Mouse (Mus musculus) gastrocnemius, postnatal 25 days (tissue): ENCODE results near the gene Rpap3. TPM values are rescaled to one million over a fixed set of nuclear protein-coding genes. Genes with fewer than 3 reads are reported as not detected.

Source experiments
- DNase-seq: peaks from one replicate; pipeline ENCODE4 v3.0.0; 2022
- long read RNA-seq, 2 experiments: library from polyadenylated mRNA; stranded (forward); transcript quantifications; one replicate each; pipeline ENCODE4 v2.0.0; 2021
- total RNA-seq, 2 experiments: library from RNA; stranded (reverse); gene quantifications; 1 replicate in 1 of 2; 2 replicates in 1 of 2; pipeline ENCODE4 v1.2.3; 2021

The Rpap3 gene
- 10 to 100 TPM in 1 of 2 experiments, 1 to 10 TPM in 1; 9.6 to 11.4 TPM for total RNA-seq
- long read RNA-seq, experiment 1, transcript Rpap3-201 (17 exons, 2,271 nt): major isoform, 17 of 20 reads
- long read RNA-seq, experiment 1, partial matches to known transcripts: 3 of 20 reads
- long read RNA-seq, experiment 1, other reads (novel, unspliced or antisense): 0 of 20 reads
- long read RNA-seq, experiment 2, transcript Rpap3-201 (17 exons, 2,271 nt): major isoform, 27 of 31 reads
- long read RNA-seq, experiment 2, partial matches to known transcripts: 0 of 31 reads
- long read RNA-seq, experiment 2, other reads (novel, unspliced or antisense): 4 of 31 reads

DNA sequence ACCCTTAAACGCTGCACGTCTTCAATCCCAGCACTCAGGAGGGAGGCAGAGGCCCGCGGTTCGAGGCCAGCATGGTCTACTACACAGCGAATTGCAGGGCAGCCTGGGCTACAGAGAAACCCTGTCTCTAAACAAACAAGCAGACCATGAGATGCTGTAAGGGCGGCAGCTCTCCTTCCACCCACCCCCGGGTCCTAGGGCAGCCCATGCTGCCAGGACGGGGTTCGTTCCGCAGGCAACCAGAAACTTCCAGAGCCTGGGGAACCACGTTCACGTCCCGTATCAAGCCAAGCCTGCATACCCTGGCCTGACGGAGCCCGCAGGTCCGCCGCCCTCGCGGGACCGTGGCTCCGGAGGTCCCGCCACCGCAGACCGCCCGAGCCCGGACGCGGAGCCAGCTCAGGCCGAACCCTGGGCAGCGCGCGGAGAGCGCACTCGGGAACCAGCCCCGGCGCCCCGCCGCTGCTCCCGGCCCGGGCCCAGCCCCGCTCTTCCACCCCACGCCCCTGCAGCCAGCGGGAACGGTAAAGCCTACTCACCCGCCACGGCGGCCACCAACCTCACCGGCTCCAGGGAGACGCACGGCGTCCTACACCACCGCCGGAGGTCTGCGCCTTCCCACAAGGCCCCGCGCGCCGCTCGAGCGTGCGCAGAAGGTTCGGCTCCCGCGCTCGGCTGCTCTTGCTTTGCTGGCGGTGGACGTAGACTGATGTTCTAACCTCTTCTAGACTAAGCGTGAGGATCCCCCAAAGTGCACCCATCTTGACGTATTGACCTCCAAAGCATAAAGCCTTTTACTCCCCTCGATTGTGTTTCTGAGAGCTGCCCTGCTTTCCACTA is at the start of gene Rpap3:
Gene Rpap3 (minus strand): TSS at position 615 of the 840 bp plus-strand sequence.
- peak; percentile 79 for DNase-seq

DNA sequence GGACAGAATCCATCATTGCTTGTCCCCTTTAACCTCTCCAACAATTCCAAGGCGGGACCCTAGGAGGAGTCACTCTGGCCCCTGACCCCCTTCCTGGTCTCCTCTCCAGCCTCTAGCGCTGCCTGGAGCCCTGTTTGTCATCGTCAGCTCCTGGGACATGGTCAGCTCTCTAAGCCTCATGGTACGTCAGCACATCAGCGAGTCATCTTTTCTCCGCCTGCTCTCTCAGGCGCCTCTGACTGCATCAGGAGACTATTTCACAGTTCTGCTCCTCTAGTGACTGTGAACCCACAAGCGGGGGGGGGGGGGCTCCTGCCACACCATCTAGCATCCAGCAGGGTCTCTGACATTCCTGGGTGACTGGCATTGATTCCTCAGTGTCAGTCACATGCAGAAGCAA is 49.7 kb upstream of the Rpap3 start:
- DNase-seq: no peak

DNA sequence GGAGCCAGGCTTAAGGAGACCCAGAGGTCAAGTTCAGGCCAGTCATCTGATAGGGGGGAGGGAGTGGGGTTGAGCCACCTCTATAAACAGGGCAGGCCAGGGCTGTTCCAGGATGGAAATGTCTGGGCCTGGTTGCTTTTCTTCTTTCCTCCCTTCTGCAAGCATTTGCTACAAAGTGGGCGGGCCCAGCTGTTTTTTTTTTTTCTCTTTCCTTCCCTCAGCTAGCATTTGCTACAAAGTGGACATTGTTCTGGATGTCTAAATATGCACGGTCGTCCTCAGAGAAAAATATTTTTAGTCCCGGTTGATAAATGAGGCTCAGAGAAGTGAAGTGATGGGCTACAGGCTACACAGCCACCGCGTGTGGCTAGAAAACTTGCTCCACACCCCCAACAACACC is 48.9 kb upstream of the Rpap3 start:
- no peak for DNase-seq

DNA sequence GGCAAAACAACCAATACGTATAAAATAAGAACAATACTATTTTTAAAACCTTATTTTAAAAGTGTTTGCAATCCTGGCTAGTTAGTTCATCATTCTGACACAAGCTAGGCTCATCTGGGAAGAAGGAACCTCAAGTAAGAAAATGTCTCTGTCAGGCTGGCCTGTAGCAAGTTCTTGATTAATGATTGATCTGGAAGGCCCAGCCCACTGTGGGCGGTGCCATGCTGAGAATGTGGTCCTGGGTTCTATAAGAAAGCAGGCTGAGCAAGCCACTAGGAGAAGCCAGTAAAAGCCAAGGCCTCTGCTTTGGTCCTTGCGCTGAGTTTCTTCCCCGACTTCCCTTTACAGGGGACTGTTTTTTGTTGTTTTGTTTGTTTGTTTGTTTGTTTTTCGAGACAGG is 46.9 kb upstream of the Rpap3 start:
- DNase-seq: no peak

DNA sequence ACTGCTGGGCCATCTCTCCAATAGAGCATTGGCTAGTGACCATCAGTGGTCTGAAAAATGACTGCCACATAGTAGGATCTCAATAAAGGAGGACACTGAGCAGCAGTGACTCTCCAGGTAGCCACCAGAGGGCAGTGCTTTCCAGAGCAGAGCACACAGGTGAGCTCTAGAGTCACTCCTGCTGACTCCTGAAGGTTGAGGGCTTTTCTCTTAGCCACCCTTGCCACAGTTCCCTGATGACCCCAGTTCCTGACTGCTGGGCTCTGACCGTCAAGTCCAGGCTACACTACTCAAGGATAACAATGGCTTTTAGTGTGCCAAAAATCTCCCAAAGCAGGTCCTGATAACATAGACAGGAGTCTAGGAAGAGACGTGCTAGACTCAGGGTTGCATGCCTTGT is 46.1 kb upstream of the Rpap3 start:
- no peak for DNase-seq

DNA sequence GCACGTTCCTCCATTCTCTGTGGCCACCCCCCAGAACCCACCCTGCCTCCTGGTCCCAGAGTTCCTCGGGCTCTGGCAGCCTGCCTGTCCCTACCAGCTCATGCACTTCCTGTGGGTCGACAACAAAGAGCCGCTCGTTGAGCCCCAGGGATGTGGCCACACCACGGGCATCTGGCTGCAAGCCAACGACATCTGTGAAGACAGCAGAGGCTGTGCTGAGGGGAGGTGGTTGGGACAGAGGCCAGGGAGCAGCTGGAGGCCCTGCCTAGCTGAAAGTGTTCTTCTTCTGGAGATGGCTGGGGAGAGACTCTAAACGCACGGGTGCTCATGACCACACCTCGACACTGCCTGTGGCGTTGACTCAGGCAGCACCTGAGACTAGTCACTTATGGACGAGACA is 45.1 kb upstream of the Rpap3 start:
- DNase-seq: peak; percentile 59

DNA sequence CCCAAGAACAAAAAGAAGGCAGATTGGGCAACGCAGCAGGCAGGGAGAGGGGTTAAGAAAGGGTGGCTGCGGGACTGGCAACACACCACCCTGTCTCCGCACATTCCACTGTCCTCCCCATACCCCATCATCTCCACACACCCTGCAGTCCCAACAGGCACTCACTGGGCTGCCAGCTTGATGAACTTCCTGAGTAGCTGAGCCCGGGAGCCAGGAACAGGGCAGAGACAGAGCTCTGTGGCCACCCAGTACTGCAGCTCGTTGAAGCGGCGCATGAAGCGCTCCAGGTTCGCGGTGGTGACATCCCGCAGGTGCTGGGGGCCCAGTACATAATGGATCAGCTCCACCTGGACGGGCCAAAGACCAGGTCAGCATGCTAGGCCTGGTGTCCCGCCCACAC is 44.2 kb upstream of the Rpap3 start:
- DNase-seq: no peak

DNA sequence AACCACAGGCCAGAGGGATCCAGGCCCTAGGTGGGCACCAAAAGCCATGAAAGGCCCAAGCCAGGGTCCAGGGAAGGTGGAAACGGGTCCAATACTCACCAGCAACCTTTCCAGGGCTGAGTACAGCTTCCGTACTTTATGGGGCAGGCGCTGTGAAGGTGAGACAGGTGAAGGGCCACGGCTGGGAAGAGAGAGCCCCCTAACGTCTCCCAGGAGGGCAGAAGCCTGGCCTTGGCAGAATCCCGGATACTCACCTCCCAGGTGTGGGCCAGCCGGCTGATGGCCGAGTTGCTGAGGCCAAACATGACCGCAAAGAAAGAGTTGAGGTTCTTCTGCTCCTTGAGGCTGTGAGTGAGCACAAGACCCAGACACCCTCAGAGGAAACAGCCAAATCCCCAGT is 43.8 kb upstream of the Rpap3 start:
- DNase-seq: no peak

DNA sequence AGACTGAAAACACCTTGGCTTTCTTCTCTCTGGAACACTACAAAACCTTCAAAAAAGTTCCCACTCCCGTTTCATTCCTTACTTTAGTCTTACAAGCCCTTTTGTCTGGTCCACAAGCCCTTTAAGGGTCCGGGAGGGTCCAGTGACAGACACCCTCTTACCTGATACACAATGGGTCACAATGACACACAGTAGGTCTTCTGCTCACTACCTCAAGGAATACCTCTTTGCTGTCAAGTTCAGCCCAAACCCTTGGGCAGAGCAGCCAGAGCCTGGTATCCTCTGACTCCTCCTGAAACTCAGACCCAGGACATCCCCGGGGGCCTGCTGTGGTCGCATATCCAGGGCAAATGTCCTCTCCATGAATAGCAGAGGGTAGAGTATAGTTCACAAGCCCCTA is 43.3 kb upstream of the Rpap3 start:
- no peak for DNase-seq

DNA sequence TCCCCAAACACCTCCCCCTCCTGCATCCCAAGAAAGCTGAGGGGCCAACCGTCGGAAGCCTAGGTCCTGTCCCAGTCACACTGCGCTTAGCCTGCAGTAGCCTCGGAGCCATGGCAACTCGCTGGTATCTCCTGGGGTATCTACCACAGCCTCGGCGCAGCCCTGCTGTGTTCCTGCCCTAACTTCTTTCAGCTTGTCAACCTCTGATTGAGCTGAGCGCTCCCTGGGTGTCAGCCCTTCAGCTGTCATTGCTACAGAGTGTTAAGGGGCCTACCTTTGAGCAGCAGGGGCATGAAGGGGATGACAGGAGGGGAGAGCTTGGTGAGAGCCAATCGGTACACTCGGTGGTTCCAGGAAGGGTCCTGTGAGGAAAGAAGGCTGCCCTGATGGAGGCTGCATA is 42.7 kb upstream of the Rpap3 start:
- peak; percentile 33 for DNase-seq

DNA sequence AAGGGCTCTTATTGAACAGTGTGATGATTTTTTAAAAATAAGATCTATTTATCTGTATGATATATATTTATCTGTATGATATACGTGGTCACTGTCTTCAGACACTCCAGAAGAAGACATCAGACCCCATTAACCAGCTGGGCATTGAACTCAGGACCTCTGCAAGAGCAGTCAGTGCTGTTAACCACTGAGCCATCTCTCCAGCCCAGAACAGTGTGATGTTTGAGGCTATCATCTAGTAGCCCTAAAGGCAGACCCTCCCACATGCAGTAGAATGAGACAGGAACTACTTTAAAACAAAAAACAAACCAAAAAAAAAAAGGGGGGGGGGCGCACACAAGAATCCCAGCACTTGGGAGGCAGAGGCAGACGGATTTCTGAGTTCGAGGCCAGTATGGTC is 41.9 kb upstream of the Rpap3 start:
- DNase-seq: no peak

DNA sequence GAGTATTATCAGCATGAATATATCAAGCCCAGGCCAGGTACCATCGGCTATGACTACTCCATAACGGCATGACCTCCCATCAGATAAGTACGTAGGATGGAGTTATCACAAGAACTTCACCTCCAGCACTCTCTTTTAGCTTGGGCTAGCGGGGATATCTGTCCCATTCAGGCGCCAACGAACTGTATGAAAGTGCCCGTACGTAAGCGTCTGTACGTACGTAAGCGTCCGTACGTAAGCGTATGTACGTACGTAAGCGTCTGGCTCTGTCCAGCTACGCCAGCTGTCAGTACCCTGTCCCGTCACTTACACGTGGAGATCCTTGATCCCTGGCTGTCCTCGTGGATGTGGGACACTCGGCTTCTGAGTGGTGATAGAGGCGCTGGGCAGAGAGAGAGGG is 41.1 kb upstream of the Rpap3 start:
- no peak for DNase-seq

DNA sequence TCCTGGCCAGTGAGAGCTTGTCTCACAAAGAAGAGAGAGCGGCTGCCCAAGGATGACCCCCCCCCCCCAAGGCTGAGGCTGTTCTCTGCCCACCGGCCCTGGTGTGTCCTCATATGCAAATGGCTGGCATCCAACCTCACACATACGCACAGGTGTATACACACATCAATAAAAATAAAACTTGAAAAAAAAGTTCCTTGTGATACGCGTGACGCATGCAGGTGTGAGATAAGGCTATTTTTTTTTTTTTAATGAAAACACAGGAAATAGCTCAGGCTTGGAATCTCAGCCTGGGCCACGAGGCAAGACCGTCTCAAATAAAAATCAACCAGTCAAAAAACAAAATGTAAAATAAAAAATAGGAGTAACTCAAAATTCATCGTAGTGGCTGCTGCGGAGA is 40.7 kb upstream of the Rpap3 start:
- DNase-seq: no peak

DNA sequence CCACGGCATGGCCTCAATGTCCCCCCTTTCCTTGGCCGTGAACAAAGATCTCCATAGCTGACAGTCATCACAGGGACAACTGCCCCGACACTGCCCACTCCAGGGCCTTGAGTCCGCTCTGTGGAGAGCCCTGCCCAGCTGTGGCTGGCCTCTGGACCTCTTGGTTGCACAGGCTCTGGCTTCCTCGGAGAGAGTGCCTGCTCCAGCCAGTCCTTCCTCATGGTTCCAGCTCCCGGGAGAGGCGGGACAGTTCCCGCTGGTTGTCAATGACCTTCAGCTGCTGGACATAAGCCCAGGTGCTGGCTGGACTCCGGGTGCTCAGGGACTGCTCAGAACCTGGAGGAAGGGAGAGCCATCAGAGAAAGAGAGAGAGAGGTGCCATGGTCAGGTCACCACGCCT is 39.7 kb upstream of the Rpap3 start:
- DNase-seq: peak; percentile 84

DNA sequence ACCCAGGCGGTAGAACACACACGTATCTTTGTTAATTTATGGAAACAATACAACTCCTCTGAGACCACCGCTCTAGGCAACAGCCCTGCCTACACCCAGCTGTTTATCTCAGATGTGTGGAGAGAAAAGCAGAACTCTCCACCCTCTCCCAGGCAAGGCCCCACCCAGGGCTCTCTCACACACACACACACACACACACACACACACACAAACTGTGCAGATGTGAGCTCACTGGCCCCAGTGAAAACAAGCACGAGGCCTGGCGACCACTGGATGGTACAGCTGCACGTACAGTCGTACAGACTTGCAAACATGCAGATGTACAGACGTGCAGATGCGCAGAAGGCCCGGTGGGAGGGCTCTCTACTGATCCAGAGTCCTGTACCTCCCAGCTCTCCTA is 39.3 kb upstream of the Rpap3 start:
- DNase-seq: peak; percentile 37

DNA sequence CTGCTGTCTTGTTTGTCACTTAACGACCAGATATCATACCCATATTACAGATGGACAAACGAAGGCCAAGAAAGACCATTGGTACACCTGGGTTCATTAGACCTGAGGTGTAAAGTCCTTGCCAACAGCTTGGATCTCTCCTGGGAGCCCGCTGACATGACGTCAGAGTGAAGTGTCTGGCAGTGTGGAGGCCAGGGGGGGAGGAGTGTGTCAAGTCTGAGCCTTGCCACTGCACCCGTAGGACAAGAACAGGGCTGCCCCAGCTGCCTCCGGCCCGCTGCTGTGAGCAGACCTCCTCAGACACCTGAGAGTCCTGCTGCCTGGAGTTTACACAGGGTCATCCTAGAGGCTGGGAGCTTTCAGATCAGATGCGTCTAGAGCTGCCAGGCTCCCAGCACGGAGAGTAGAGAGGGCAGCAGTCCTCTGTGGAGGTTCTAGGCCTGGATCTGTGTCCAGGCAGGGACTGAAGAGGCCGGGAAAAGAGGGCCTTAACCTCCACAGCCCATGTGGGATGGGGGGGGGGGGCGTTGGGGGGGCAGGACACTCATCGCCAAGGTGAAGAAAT is 38.4 kb upstream of the Rpap3 start:
- DNase-seq: no peak

DNA sequence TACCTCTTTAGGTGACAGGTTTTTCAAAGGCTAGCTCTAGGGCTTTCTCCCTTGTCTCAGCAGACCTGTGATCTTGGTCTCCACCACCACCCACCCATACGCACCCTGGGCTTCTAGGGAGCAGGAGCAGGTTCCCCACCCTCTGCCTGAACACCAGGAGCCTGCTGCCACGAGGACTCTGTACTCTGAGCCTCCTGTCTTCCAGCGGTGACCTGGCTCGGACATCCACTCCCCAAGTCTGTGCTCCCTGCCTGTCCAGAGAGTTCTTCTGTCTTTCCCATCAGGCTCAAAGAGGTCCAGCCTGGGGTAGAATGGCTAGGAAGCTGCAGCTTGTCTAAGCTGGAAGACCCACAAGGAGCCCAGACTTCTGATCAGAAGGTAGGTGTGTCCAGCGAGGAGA is 37.6 kb upstream of the Rpap3 start:
- DNase-seq: no peak

DNA sequence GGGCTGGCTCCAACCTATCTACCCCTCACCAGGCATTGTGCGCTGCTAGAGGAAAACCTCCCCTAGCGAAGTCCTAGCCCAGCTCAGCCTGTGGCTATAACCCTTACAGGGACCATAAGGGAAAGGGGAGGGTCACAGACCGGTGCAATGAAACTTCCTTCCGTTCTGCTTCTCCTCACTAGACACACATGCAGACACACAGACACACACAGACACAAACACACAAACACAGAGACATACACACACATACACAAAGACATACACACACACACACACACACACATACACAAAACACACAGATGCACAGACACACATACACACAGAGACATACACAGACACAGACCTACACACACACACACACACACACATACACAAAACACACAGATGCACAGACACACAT is 37.0 kb upstream of the Rpap3 start:
- DNase-seq: no peak

DNA sequence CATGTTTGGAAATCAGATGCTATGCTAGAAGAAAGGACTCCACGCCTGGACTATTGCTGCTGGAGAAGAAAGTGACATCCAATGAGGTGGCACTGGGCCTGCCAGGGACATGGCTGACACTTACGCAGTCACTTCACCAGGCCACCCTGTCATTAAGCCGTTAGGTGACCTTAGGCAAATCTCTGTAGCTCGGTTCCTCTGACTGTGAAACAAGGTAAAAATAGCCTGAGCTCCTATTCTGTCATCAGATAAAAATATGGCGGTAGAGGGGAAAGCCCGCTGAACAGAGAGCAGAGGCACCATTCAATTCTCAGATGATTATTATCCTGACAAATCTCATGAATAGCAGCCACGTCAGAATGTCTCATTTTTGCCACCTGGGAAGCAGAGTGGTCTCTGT is 36.4 kb upstream of the Rpap3 start:
- DNase-seq: no peak

DNA sequence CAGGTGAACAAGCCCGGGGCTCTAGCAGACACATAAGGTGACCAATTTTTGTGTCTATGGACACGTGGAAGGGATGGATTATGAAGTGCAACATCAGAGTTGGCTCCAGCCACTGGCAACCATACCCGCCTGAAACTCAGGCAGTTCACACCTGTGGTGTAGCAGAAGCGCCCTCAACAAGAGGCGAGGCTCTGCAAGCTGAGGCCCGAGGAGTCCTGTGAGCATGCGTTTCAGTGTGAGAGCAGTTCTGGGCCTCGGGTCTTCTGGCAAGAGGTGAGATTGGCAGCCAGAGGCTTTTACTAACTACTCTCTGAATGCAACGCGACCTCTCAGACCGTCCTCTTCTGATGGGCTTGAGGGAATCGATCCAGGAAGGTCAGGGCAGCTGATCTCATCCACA is 36.0 kb upstream of the Rpap3 start:
- DNase-seq: no peak

DNA sequence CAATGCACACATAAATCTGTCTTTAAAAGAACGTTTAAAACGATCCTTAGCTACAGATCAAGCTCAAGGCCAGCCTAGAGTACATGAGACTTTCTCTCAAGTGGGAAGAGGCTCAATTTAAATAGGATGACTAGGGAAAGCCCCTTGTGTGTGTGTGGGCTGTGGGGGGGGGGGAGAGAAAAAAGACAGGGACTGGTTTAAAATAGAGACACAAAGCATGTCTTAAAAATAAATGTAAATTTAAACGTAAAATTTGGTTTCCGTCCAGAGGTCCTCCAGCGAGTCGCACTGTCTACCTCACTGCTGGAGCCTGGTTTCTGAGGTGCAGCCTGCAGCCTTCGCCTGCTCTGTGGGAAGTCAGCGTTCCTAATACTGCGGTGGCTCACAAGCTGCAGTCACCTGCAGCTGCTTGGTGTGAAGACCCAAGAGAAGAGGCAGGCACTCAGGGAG is 34.7 kb upstream of the Rpap3 start:
- DNase-seq: no peak

DNA sequence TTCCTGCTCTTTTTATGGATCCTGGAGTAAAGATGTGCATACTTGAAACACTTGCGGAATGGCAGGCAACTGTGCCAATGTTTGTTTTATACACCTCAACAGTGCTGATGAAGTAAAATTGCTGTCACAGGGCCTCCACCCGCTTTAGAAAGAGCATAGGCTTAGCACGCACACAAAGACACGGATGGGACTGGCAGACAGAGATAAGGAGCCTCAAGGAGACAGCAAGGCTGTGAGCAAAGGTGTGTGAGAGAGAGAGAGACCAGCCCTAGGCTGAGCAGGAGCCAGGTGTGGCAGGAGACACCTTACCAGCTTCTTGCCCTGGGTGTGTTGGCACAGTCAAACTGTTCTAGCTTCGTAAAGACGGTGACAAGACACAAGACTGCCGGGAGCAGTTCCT is 33.3 kb upstream of the Rpap3 start:
- DNase-seq: no peak

DNA sequence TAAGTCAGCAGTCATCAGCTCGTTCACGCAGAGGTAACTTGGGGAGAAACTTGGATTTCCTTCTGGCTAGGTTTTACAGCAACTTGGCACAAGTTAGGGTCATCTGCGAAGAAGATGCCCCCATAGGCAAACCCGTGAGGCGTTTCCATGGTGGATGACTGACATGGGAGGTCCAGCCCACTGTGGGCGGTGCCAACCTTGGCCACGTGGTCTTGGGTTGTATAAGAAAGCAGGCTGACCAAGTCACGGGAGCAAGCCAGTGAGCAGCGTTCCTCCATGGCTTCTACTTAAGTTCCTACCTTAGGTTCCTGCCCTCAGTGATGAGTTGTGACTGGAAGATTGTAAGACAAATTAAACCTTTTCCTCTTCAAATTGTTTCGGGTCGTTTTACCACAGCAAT is 26.4 kb upstream of the Rpap3 start:
- no peak for DNase-seq

DNA sequence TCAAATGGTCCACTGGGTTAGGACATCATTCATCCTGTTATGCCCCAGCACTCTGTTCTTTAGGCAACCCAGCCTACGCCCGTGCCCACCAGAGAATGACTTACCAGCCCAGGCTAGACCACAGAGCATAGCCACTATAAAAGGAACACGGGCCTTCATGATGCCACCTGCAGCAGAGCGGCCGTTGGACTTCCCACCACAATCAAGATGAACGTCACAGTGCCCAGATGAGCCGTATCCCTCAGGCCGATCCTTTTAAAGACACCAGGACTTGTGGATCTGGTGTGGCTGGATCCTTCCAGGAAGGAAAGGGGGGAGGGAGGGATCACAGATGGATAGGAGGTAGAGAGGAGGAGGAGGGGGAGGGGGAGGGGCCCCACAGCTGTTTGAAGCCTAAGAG is 25.5 kb upstream of the Rpap3 start, which contains the start of gene Endou:
Gene Endou (minus strand): TSS at position 229 of the 400 bp plus-strand sequence.
- no peak for DNase-seq
